Mouse (Mus musculus) heart, postnatal 0 days (tissue): ENCODE measurements around the gene Ap1m1.
A peak's percentile ranks its signal among the peaks of the same experiment; 100 is the strongest.

ENCODE experiments used
- CTCF ChIP-seq: IDR thresholded peaks from 2 replicates; pipeline ENCODE4 v1.5.1; 2016; ENCODE audit warnings: antibody characterized with exemption, control low read depth, low read depth
- EP300 ChIP-seq: IDR thresholded peaks from 2 replicates; pipeline ENCODE4 v1.6.1; 2016; ENCODE audit warnings: antibody characterized with exemption, low read depth

- TF ChIP-seq CTCF = peak; percentile 76
- no peak for TF ChIP-seq EP300
Measured at GRCm38 (mm10) chr8:72257171-72257901, 17.5 kb downstream of the Ap1m1 start.
